In the genomic region with DNA sequence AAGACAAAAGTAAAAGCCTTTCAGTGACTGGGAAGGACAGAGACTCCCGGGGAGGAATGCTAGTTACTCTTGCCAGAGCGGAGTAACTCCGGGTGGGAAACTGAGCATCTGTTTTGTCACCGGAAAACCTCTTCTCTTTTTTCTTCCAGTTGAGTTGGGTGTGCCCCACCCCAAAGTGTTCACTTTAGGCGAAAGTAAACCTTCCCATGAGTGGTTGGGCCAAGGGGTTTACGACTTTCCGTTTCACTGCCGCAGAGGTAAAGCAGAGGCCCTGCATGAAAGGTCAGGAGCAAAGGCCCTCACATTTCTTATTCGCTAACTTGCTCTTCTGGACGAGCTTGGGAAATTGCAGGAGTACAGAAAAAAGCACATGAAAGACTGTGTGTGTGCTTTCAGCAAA, we compare ENCODE assay signal across 8 mouse cellular contexts.
DNase-seq lines count a peak whose midpoint lies in the region; ATAC-seq and TF ChIP-seq lines count a peak whose summit lies in the region.

No protein-coding gene starts in this region.

- H3K27me3 ChIP-seq in forebrain, postnatal 0 days (ENCODE audit: insufficient read depth, low read length), result no peaks in the 10 kb centered on the region
- H3K27me3 ChIP-seq in kidney, postnatal 0 days (ENCODE audit: insufficient read depth, low read length), result no peaks in the 10 kb centered on the region
- H3K27me3 ChIP-seq in megakaryocyte, embryonic 14.5 days (replicated peaks), result peaks cover 39% of the 10 kb centered on the region

- TF ChIP-seq CTCF in forebrain, postnatal 0 days (IDR thresholded peaks at IDR 0.05; ENCODE audit: low read depth), result no peak
- no peak for TF ChIP-seq CTCF in kidney, postnatal 0 days (IDR thresholded peaks at IDR 0.05; ENCODE audit: low read depth)

- ATAC-seq in forebrain, postnatal 0 days, result no peak
- peak; percentile 34; the same call in 1 of the 2 replicates for ATAC-seq in kidney, postnatal 0 days (replicated peaks; ENCODE audit: low FRiP score, low read depth)

- 0 out of 2 replicates have a peak overlapping the region, but pooled peaks have one; percentile 58 for H3K9ac ChIP-seq in forebrain, postnatal 0 days
- peak overlapping the region; percentile 31; the same call in 1 of the 2 replicates for H3K9ac ChIP-seq in kidney, postnatal 0 days (ENCODE audit: low read depth, low read length)

- intact Hi-C loops in left cerebral cortex, postnatal 4 days (cut with DNase I), result no loop called here

- no peaks in the 10 kb centered on the region for H3K9me3 ChIP-seq in forebrain, postnatal 0 days (ENCODE audit: low read length)
- no peaks in the 10 kb centered on the region for H3K9me3 ChIP-seq in kidney, postnatal 0 days (replicated peaks; ENCODE audit: low read length)
- no peaks in the 10 kb centered on the region for H3K9me3 ChIP-seq in megakaryocyte, embryonic 14.5 days

- peak overlapping the region; percentile 50 for H3K4me2 ChIP-seq in forebrain, postnatal 0 days (ENCODE audit: low read depth)
- H3K4me2 ChIP-seq in kidney, postnatal 0 days (ENCODE audit: low read length), result peak overlapping the region; percentile 73

- peak; percentile 27 for DNase-seq in urinary bladder, postnatal 14 days (ENCODE audit: low spot score)
- DNase-seq in urinary bladder, postnatal 10 days (ENCODE audit: low spot score), result no peak
- DNase-seq in forebrain, postnatal 0 days, result peak; percentile 14
- DNase-seq in kidney, postnatal 0 days (ENCODE audit: low spot score), result no peak
- peak; percentile 74 for DNase-seq in thymus, postnatal 14 days
- DNase-seq in cerebellum, adult 11-12 months, result no peak
- DNase-seq in left cerebral cortex, postnatal 4 days, result no peak

- H3K36me3 ChIP-seq in forebrain, postnatal 0 days (ENCODE audit: insufficient read depth), result no peaks in the 10 kb centered on the region
- no peaks in the 10 kb centered on the region for H3K36me3 ChIP-seq in kidney, postnatal 0 days (ENCODE audit: insufficient read depth, low read length)
- no peaks in the 10 kb centered on the region for H3K36me3 ChIP-seq in megakaryocyte, embryonic 14.5 days (replicated peaks; ENCODE audit: low read length)

- no peaks in the 10 kb centered on the region for H3K4me1 ChIP-seq in forebrain, postnatal 0 days (ENCODE audit: insufficient read depth)
- no peaks in the 10 kb centered on the region for H3K4me1 ChIP-seq in kidney, postnatal 0 days (replicated peaks; ENCODE audit: insufficient read depth, low read length)
- peaks cover 8% of the 10 kb centered on the region for H3K4me1 ChIP-seq in megakaryocyte, embryonic 14.5 days

- no peak overlapping the region for H3K27ac ChIP-seq in forebrain, postnatal 0 days (ENCODE audit: low read depth, low read length)
- peak overlapping the region; percentile 75 for H3K27ac ChIP-seq in kidney, postnatal 0 days

- peak overlapping the region; percentile 46 for H3K4me3 ChIP-seq in forebrain, postnatal 0 days (ENCODE audit: low read depth, low read length)
- H3K4me3 ChIP-seq in kidney, postnatal 0 days (replicated peaks; ENCODE audit: low read depth, low read length), result peak overlapping the region; percentile 45
- H3K4me3 ChIP-seq in megakaryocyte, embryonic 14.5 days (replicated peaks), result peak overlapping the region; percentile 38

- WGBS in forebrain, postnatal 0 days, result 26% methylated on average over 10 of the region's 10 CpGs
- WGBS in kidney, postnatal 0 days, result 28% methylated on average over 10 of the region's 10 CpGs

Comparison
In these comparisons a context has a peak if more than half of its experiments do, and no peak if none do; other contexts are left out.
1. DNase-seq: peak in urinary bladder, postnatal 14 days (single experiment), forebrain, postnatal 0 days (single experiment) and thymus, postnatal 14 days (single experiment); none in urinary bladder, postnatal 10 days (single experiment), kidney, postnatal 0 days (single experiment), cerebellum, adult 11-12 months (single experiment) and left cerebral cortex, postnatal 4 days (single experiment).
2. Peak in every context shown above with its lines, with median percentiles within 50 percentile points of each other: H3K4me3 ChIP-seq.